Mouse (Mus musculus) megakaryocyte, embryonic 14.5 days (primary cell): ENCODE results near the gene 1600002K03Rik. TPM values are rescaled to one million over a fixed set of nuclear protein-coding genes. Genes with fewer than 3 reads are reported as not detected.

Experiments
- H3K27me3 ChIP-seq: replicated peaks from 2 replicates; pipeline ENCODE3; 2012; ENCODE audit warnings: inconsistent platforms
- H3K36me3 ChIP-seq: replicated peaks from 2 replicates; pipeline ENCODE3; 2012; ENCODE audit warnings: low read length, inconsistent platforms, mixed read lengths
- H3K4me1 ChIP-seq: 2 replicates; pipeline ENCODE4 v1.6.1; 2012; ENCODE audit warnings: inconsistent platforms
- H3K4me3 ChIP-seq: replicated peaks from 2 replicates; pipeline ENCODE3; 2012; ENCODE audit warnings: moderate library complexity, mild to moderate bottlenecking, inconsistent platforms
- H3K9me3 ChIP-seq: 2 replicates; pipeline ENCODE4 v1.6.1; 2012; ENCODE audit warnings: inconsistent platforms
- FLI1 ChIP-seq: IDR thresholded peaks from 2 replicates; pipeline ENCODE4 v1.6.1; 2012; ENCODE audit warnings: low read length, inconsistent platforms, mixed read lengths
- GATA1 ChIP-seq: IDR thresholded peaks from 3 replicates; pipeline ENCODE4 v1.6.1; 2012; ENCODE audit warnings: mixed read lengths, low read length, inconsistent platforms, borderline replicate concordance
- polyA plus RNA-seq: library from polyadenylated mRNA; stranded (reverse); fragments of >175 nt; gene quantifications from 2 replicates; pipeline ENCODE4 v1.2.3, GENCODE M21; 2012; ENCODE audit warnings: low replicate concordance; ENCODE audit not compliant: insufficient read depth

Gene 1600002K03Rik
- polyA plus RNA-seq, 1 experiment, result 7.7 TPM

DNA sequence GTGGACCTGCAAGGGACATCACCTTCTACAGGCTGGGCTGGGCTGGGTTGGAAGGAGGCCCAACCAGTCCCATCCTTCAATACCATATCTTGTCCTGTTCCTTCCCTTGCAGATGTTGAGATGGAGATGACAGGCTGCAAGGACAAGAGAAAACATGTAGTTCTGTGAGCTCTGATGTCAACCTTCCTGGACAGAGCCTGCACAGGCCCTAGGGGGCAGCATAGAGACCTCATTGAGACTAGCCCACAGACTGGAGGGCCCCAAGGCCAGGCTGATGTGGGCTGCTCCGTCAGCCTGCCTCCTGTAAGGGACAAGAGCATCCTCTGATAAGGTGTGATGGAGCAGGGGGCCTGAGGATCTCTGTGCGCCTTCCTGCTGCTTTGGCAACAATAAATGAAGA lies 2.0 kb downstream of the 1600002K03Rik start:
- Histone ChIP-seq H3K4me1 (peaks cover 64% of the 10 kb centered on the region), H3K27me3 (peaks cover 29% of the 10 kb centered on the region), H3K9me3 (no peaks in the 10 kb centered on the region), H3K4me3 (peak overlapping the region; percentile 31), H3K36me3 (peaks cover 33% of the 10 kb centered on the region)
- TF ChIP-seq GATA1 (no peak), FLI1 (no peak)

DNA sequence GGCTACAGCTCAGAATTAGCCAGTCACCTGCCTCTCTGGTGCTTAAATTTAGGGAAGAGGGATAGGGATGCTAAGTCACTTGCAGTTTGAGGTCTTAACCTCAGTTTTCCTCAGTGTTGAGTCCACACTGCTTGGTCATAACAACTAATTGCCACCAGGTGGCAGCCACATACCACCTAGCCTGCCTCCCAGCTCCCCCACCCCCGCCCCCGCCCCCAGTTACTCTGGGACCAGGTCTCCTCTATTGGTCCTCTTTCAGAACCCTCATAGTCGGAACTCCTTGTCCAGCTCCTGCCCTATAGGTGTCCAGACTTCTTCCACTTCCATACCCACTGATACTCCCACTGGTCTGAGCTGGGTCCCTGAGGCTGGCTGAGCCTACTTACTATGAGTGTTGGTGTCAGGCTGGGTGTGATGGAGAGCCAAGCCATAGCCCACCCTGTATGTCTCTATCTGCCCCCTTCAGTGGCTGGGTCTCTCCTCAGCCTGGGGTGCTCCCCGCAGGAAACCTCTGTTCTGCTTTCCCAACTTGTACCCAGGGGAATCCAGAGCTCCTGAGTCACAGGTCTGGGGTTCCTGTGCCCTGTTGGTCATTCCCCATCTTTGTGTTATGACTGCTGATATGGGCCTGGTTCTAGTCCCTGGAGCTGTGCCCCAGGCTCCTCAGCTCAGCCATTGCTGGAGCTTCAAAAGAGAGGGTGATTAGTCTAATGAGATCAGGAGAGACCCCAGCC lies 3.0 kb downstream of the 1600002K03Rik start:
- Histone ChIP-seq H3K9me3 (no peaks in the 10 kb centered on the region), H3K4me3 (no peak overlapping the region), H3K27me3 (peaks cover 39% of the 10 kb centered on the region), H3K4me1 (peaks cover 58% of the 10 kb centered on the region), H3K36me3 (peaks cover 23% of the 10 kb centered on the region)
- TF ChIP-seq FLI1 (no peak), GATA1 (no peak)

DNA sequence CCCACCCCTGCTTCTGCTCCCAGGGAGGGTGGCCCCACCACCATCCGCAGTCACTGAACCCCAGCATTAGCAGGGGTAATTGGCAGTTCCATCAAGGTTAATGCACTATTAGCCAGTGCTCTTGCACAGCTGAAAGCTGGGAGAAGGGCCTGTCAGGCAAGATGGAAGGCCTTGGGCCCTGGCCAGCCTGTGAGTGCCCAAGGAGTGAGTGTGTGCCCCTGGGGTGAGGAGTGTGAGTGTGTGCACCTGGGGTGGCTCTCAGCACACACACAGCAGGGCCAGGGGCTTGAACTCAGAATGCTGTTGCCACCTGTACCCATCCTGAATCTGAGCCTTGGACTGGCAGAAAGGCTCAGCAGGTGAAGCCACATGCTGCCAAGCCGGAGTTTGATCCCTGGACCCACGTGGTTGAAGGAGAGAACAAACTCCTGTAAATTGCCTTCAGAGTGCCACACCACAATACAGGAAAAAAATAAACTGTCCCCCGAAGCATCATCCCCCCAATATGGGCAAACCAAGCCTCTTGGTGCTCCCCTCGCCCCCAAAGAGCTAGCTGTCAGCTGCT lies 3.6 kb downstream of the 1600002K03Rik start:
- TF ChIP-seq FLI1, result no peak
- no peak for TF ChIP-seq GATA1
- H3K4me3 ChIP-seq, result no peak overlapping the region
- peaks cover 45% of the 10 kb centered on the region for H3K27me3 ChIP-seq
- no peaks in the 10 kb centered on the region for H3K9me3 ChIP-seq
- H3K36me3 ChIP-seq, result peaks cover 17% of the 10 kb centered on the region
- H3K4me1 ChIP-seq, result peaks cover 56% of the 10 kb centered on the region

DNA sequence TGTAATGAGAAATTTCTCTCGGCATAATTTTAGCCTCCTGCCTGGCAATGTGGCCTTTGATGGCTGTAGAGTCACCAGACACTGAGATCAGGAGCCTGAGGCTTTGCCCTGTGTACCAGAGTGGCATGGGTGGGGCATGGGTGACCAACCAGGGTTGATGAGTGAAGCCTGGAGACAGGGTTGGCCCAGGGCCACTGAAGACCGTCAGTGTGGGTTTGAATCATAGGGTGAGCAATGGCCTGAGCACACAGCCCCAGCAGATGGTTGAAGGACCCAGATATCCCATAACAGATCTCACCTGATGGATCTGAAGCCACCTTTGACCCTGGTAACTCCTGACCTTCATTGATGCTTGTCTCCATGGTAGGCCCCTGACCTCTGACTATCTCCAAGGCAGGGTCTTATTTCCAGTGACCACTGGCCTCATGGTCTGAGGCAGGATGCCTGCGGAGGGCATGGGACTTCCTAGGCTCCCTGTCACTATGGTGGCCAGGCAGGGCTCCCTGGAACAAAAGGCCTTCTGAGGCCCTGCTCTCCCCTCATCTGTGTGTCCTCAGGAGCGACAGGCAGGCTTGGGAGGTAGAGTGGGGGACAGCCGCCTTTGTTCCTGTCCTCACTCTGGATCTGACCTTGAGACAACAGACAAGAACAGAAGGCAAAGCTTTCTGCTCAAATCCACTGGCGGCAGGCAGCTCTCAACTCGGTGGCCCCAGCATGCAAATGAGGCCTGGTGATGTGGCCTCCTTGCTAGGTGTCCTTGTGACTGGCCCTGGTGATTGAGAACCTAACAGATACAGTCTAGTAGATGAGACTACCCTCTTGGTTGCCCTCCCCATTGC lies 4.9 kb downstream of the 1600002K03Rik start:
- no peak overlapping the region for H3K4me3 ChIP-seq
- TF ChIP-seq FLI1 (no peak), GATA1 (no peak)
- H3K27me3 ChIP-seq, result peaks cover 58% of the 10 kb centered on the region
- H3K9me3 ChIP-seq, result no peaks in the 10 kb centered on the region
- peaks cover 43% of the 10 kb centered on the region for H3K4me1 ChIP-seq
- peaks cover 6% of the 10 kb centered on the region for H3K36me3 ChIP-seq

DNA sequence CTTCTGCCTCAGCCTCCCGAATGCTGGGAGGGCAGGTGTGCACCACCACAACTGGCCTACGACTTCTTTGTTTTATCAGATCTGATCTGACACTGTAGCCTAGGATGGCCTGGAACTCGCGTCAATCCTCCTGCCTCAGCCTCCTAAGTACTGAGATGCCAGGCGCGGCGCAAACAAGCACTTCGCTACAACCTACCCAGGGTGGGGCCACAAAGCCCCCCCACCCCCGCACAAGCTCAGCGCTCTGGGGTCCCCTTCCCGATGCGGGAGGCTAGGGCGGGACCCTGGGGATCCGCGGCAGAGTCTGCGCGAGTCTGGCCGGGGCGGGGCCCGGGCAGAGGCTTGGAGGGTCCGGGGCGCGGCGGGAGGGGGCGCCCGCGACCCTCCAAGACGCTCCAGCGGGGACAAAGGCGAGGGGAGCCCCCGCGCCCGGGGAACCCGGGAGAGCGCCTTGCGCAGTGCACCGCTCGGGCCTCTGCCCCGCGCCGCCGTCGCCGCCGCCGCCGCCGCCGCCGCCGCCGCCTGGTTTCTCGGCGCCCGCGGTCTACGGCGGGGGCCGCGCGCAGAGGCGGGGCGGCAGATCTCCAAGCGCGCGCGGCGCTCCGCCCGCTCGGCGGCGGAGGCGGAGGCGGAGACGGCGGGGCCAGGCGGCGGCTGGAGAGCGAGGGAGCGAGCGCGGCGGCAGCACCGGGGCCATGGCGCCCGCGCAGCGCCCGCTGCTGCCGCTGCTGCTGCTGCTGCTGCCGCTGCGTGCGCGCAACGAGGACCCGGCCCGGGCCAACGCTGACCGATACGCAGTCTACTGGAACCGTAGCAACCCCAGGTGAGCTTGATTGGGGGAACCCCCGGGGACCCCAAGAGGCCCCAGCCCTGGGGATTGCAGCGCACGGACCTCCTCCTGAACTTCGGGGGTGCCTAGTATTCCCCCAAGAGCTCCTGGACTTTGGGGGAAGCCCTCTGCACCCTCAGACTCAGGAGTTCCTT lies 6.6 kb downstream of the 1600002K03Rik start, which contains the start of gene Efna2:
Efna2 (plus strand) TSS at position 415 of the 984 bp plus-strand sequence.
- H3K4me1 ChIP-seq, result peaks cover 30% of the 10 kb centered on the region
- H3K27me3 ChIP-seq, result peaks cover 75% of the 10 kb centered on the region
- peaks cover 6% of the 10 kb centered on the region for H3K36me3 ChIP-seq
- H3K9me3 ChIP-seq, result no peaks in the 10 kb centered on the region
- H3K4me3 ChIP-seq, result peak within 1 kb of the TSS; percentile 88
- TF ChIP-seq FLI1, result no peak
- TF ChIP-seq GATA1, result no peak

DNA sequence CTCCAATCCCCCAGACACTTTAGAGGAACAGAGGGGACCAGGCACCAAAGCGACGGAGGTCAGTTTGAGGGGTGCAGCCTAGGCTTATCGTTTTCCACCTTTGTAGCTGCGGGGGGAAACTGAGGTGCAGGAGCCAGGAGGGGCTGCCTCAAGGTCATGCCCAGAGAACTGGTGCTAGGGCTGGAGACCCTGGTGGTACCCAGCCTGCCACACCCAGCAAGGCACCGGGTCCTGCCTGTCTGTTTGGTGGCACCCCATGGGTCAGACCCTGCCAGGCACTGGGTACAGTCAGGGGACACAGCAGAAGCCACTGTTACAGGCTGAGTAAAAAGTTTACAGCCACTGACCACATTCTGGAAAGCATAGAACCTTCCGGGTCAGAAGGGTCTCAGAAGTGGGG lies 7.5 kb downstream of the 1600002K03Rik start:
- H3K36me3 ChIP-seq, result peaks cover 6% of the 10 kb centered on the region
- H3K4me3 ChIP-seq, result no peak overlapping the region
- peaks cover 83% of the 10 kb centered on the region for H3K27me3 ChIP-seq
- H3K4me1 ChIP-seq, result peaks cover 20% of the 10 kb centered on the region
- no peaks in the 10 kb centered on the region for H3K9me3 ChIP-seq
- no peak for TF ChIP-seq GATA1
- no peak for TF ChIP-seq FLI1

DNA sequence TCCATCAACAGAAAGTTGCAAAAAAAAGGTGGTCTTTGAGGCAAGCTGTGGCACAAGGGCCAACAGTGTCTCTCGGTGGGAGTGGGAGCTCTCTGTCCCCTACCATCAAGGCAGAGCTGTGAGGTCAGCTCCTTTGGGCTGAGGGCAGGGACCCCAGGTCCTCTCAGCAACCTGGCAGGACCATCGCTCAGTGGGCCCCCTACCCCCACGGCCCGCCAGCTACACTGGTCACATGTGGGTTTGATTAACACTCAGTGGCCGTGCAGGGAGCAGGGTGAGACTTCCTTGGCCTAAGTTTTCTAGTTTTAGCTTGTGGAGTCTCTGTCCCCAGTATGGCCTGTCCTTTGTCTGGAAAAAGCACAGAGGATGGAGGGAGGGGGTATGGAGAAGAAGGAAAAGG lies 8.1 kb downstream of the 1600002K03Rik start:
- no peak for TF ChIP-seq FLI1
- TF ChIP-seq GATA1, result no peak
- H3K36me3 ChIP-seq, result peaks cover 6% of the 10 kb centered on the region
- H3K4me3 ChIP-seq, result no peak overlapping the region
- peaks cover 89% of the 10 kb centered on the region for H3K27me3 ChIP-seq
- H3K9me3 ChIP-seq, result no peaks in the 10 kb centered on the region
- peaks cover 18% of the 10 kb centered on the region for H3K4me1 ChIP-seq

DNA sequence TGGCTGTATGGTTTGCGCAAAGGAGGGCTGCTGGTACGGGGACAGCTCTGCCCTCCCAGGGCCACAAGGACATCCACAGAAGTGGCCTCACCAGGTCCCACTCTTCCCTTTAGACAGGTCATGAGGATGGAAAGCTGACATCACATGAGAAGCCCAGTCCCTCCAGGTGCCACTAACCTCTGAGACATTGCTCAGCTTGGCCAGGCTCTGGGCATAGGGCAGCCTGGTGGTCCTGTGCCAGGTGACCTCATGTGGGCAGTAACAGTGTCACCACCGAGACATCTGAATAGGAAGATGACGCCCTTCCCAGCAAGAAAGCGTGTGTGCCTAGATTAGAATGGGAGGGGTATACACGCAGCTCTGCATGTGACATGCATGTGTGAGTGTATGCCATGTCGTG lies 9.8 kb downstream of the 1600002K03Rik start:
- Histone ChIP-seq H3K9me3 (no peaks in the 10 kb centered on the region), H3K4me1 (peaks cover 22% of the 10 kb centered on the region), H3K27me3 (peaks cover 98% of the 10 kb centered on the region), H3K36me3 (no peaks in the 10 kb centered on the region), H3K4me3 (peak overlapping the region; percentile 15)
- no peak for TF ChIP-seq GATA1
- no peak for TF ChIP-seq FLI1

DNA sequence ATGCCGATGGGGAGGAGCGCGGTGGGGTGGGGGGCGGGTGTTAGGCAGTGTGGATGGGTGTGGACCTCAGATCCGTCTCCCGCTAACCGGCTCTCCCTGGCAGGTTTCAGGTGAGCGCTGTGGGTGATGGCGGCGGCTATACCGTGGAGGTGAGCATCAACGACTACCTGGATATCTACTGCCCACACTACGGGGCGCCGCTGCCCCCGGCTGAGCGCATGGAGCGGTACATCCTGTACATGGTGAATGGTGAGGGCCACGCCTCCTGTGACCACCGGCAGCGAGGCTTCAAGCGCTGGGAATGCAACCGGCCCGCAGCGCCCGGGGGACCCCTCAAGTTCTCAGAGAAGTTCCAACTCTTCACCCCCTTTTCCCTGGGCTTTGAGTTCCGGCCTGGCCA lies 13.9 kb downstream of the 1600002K03Rik start:
- Histone ChIP-seq H3K27me3 (peaks cover 97% of the 10 kb centered on the region), H3K36me3 (no peaks in the 10 kb centered on the region), H3K4me3 (no peak overlapping the region), H3K4me1 (peaks cover 28% of the 10 kb centered on the region), H3K9me3 (no peaks in the 10 kb centered on the region)
- TF ChIP-seq FLI1 (no peak), GATA1 (no peak)
